Mouse (Mus musculus) erythroblast, embryonic 14.5 days (primary cell): ENCODE results near the gene Rnf225. TPM values are rescaled to one million over a fixed set of nuclear protein-coding genes. Genes with fewer than 3 reads are reported as not detected.
"Not testable (repeated sequence)": the region's sequence is repeated elsewhere in the genome, so short reads cannot be mapped to it uniquely, and the experiment has no call there.

Source experiments
- H3K27me3 ChIP-seq: 2 replicates; pipeline ENCODE4 v1.6.1; 2012; ENCODE audit warnings: inconsistent platforms; ENCODE audit not compliant: control insufficient read depth
- H3K36me3 ChIP-seq: 2 replicates; pipeline ENCODE4 v1.6.1; 2012; ENCODE audit warnings: mild to moderate bottlenecking, inconsistent platforms; ENCODE audit not compliant: control insufficient read depth
- H3K4me1 ChIP-seq: 2 replicates; pipeline ENCODE4 v1.6.1; 2012; ENCODE audit warnings: inconsistent platforms; ENCODE audit not compliant: control insufficient read depth
- H3K4me3 ChIP-seq: replicated peaks from 2 replicates; pipeline ENCODE3; 2012; ENCODE audit warnings: moderate library complexity, mild to moderate bottlenecking, inconsistent platforms
- H3K9me3 ChIP-seq: 2 replicates; pipeline ENCODE4 v1.6.1; 2012; ENCODE audit warnings: low read length, inconsistent platforms, mixed read lengths; ENCODE audit not compliant: control insufficient read depth
- GATA1 ChIP-seq: IDR thresholded peaks from 2 replicates; pipeline ENCODE4 v1.6.1; 2012; ENCODE audit warnings: low read length, inconsistent platforms, mixed read lengths
- TAL1 ChIP-seq: IDR thresholded peaks from 3 replicates; pipeline ENCODE4 v1.6.1; 2012; ENCODE audit warnings: low read length, inconsistent platforms, mixed read lengths
- polyA plus RNA-seq: library from polyadenylated mRNA; stranded (reverse); fragments of >175 nt; gene quantifications from 2 replicates; pipeline ENCODE4 v1.2.3, GENCODE M21; 2012

Gene Rnf225
- polyA plus RNA-seq, 1 experiment: 0.14 TPM

GRCm38 (mm10) chr7:12922729-12923128 lies 4.5 kb upstream of the Rnf225 start:
- TF ChIP-seq GATA1: no peak
- TF ChIP-seq TAL1: no peak
- H3K4me3 ChIP-seq: peak overlapping the region; percentile 78
- no peaks in the 10 kb centered on the region for H3K9me3 ChIP-seq
- H3K4me1 ChIP-seq: peaks cover 42% of the 10 kb centered on the region
- H3K27me3 ChIP-seq: peaks cover 2% of the 10 kb centered on the region
- H3K36me3 ChIP-seq: peaks cover 50% of the 10 kb centered on the region

- Histone ChIP-seq H3K9me3 (no peaks in the 10 kb centered on the region), H3K4me1 (peaks cover 43% of the 10 kb centered on the region), H3K36me3 (peaks cover 64% of the 10 kb centered on the region), H3K4me3 (no peak overlapping the region), H3K27me3 (peaks cover 14% of the 10 kb centered on the region)
- TF ChIP-seq GATA1 (no peak), TAL1 (no peak)
These were observed 900 bp upstream of the Rnf225 start for GRCm38 (mm10) chr7:12926316-12926715.

GRCm38 (mm10) chr7:12927693-12928589 lies 725 bp downstream of the Rnf225 start:
- TF ChIP-seq TAL1 (no peak), GATA1 (no peak)
- peaks cover 33% of the 10 kb centered on the region for H3K4me1 ChIP-seq
- H3K4me3 ChIP-seq: peak overlapping the region; percentile 23
- H3K36me3 ChIP-seq: peaks cover 62% of the 10 kb centered on the region
- no peaks in the 10 kb centered on the region for H3K9me3 ChIP-seq
- peaks cover 14% of the 10 kb centered on the region for H3K27me3 ChIP-seq

- Histone ChIP-seq H3K27me3 (peaks cover 2% of the 10 kb centered on the region), H3K4me3 (no peak overlapping the region)
- no peak for TF ChIP-seq TAL1
- no peak for TF ChIP-seq GATA1
These were observed 6.5 kb downstream of the Rnf225 start for GRCm38 (mm10) chr7:12933615-12934140.

GRCm38 (mm10) chr7:12934808-12935207 lies 7.6 kb downstream of the Rnf225 start:
- H3K27me3 ChIP-seq: no peaks in the 10 kb centered on the region
- no peak overlapping the region for H3K4me3 ChIP-seq
- peaks cover 2% of the 10 kb centered on the region; the same call in 1 of the 2 replicates for H3K36me3 ChIP-seq
- H3K4me1 ChIP-seq: no peaks in the 10 kb centered on the region
- no peaks in the 10 kb centered on the region for H3K9me3 ChIP-seq
- TF ChIP-seq GATA1 (no peak), TAL1 (no peak)

More at GRCm38 (mm10) chr7:12933615-12934140, 6.5 kb downstream of the Rnf225 start:
- Histone ChIP-seq H3K9me3 (no peaks in the 10 kb centered on the region), H3K4me1 (no peaks in the 10 kb centered on the region), H3K36me3 (peaks cover 5% of the 10 kb centered on the region)

- H3K27me3 ChIP-seq, H3K36me3 ChIP-seq, H3K4me1 ChIP-seq, H3K4me3 ChIP-seq, H3K9me3 ChIP-seq: not testable (repeated sequence)
These were observed 10.1 kb downstream of the Rnf225 start for GRCm38 (mm10) chr7:12937254-12937803.

GRCm38 (mm10) chr7:12940599-12940998 lies 13.4 kb downstream of the Rnf225 start:
- Histone ChIP-seq H3K9me3 (no peaks in the 10 kb centered on the region), H3K27me3 (no peaks in the 10 kb centered on the region)

GRCm38 (mm10) chr7:12943488-12943887 lies 16.3 kb downstream of the Rnf225 start:
- Histone ChIP-seq H3K4me1 (no peaks in the 10 kb centered on the region; the same call in none of the 2 replicates), H3K27me3 (no peaks in the 10 kb centered on the region), H3K36me3 (no peaks in the 10 kb centered on the region), H3K4me3 (no peak overlapping the region), H3K9me3 (no peaks in the 10 kb centered on the region)
- TF ChIP-seq GATA1: no peak
- TF ChIP-seq TAL1: no peak

More at GRCm38 (mm10) chr7:12940599-12940998, 13.4 kb downstream of the Rnf225 start:
- Histone ChIP-seq H3K4me1 (no peaks in the 10 kb centered on the region; the same call in 1 of the 2 replicates), H3K36me3 (no peaks in the 10 kb centered on the region), H3K4me3 (no peak overlapping the region)
- TF ChIP-seq GATA1 (no peak), TAL1 (no peak)

- Histone ChIP-seq H3K4me3 (peak overlapping the region; percentile 81), H3K9me3 (no peaks in the 10 kb centered on the region), H3K36me3 (no peaks in the 10 kb centered on the region), H3K27me3 (no peaks in the 10 kb centered on the region), H3K4me1 (peaks cover 30% of the 10 kb centered on the region)
- TF ChIP-seq GATA1 (no peak), TAL1 (no peak)
These were observed 22.0 kb downstream of the Rnf225 start for GRCm38 (mm10) chr7:12949032-12949871.
